Mouse (Mus musculus) forebrain, embryonic 15.5 days (tissue): Measurements from ENCODE around the gene Rgs12. TPM values are rescaled to one million over a fixed set of nuclear protein-coding genes. Genes with fewer than 3 reads are reported as not detected.

Source experiments
- ATAC-seq: fragments of 200-750 bp; cut with Nextera tagmentation; replicated peaks from 2 replicates; pipeline ENCODE4 v1.8.0; 2017; ENCODE audit warnings: mild to moderate bottlenecking, moderate TSS enrichment, moderate library complexity
- H3K27ac ChIP-seq: fragments of 300-500 bp; sonication (generic); replicated peaks from 2 replicates; pipeline ENCODE4 v1.5.1; 2015; ENCODE audit warnings: mild to moderate bottlenecking, inconsistent platforms
- H3K27me3 ChIP-seq: fragments of 300-500 bp; sonication (generic); 2 replicates; pipeline ENCODE4 v1.6.1; 2015; ENCODE audit warnings: inconsistent platforms
- H3K36me3 ChIP-seq: fragments of 300-500 bp; sonication (generic); 2 replicates; pipeline ENCODE4 v1.6.1; 2015; ENCODE audit warnings: mild to moderate bottlenecking, inconsistent platforms
- H3K4me1 ChIP-seq: fragments of 300-500 bp; sonication (generic); 2 replicates; pipeline ENCODE4 v1.6.1; 2015; ENCODE audit warnings: inconsistent platforms
- H3K4me2 ChIP-seq: fragments of 300-500 bp; sonication (generic); replicated peaks from 2 replicates; pipeline ENCODE4 v1.6.1; 2015; ENCODE audit warnings: mild to moderate bottlenecking, inconsistent platforms
- H3K4me3 ChIP-seq: fragments of 300-500 bp; sonication (generic); 2 replicates; pipeline ENCODE4 v1.5.1; 2015; ENCODE audit warnings: mild to moderate bottlenecking, inconsistent platforms
- H3K9ac ChIP-seq: fragments of 300-500 bp; sonication (generic); replicated peaks from 2 replicates; pipeline ENCODE4 v1.6.1; 2015; ENCODE audit warnings: mild to moderate bottlenecking, inconsistent platforms
- H3K9me3 ChIP-seq: fragments of 300-500 bp; sonication (generic); 2 replicates; pipeline ENCODE4 v1.6.1; 2016; ENCODE audit warnings: inconsistent platforms
- WGBS: fragments of 180-500 bp; shearing (Covaris S2); methylation state at CpG from one replicate; pipeline ENCODE4 v1.1.7; 2015; ENCODE audit warnings: mixed read lengths; 5-methylcytosine and 5-hydroxymethylcytosine counted together
- polyA plus RNA-seq: library from polyadenylated mRNA; unstranded; fragments of >200 nt; fragmentation: Nextera tagmentation; extraction: Ambion mirVana; gene quantifications from 2 replicates; pipeline ENCODE4 v1.2.1, GENCODE M21; 2015

The Rgs12 gene
- polyA plus RNA-seq, 1 experiment from 2014 or later = 64.7 TPM

DNA sequence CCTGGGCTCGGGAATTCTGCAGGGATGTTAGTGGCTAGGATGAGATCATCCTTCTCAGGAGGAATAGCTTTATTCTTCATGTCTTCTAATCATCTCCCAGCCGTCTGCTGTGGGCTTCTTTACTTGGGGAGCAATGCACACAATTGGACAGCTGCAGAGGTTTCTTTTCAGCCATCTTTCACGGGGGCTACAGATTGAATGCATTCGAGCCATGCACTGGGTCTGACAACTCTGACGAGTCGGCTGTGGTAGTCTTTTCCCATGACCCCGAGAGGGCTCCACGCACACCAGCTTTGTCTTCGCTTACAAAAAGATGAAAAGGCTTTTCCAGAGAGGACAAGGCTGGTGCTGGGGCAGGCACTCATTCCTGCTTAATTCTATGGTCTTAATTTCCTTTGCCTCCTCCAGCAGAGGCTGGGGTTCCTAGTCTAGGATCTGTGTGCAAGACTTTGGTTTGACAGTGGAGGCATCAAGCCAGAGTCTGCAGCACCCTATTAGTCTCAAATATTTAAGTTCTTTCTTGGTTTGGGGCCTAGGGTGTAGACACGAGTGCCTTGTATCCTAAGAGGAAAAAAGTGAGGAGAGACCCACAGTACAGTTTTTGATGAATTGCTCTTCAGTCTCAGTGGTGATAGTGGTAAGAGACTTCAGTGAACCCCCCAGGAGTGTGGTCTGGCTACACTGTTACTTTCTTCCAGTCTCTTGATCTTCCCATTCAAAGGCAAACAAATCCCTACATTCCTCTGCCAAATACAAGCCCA, 7.4 kb upstream of the Rgs12 start:
- no peak overlapping the region for H3K9ac ChIP-seq
- no peak overlapping the region for H3K4me3 ChIP-seq
- peaks cover 7% of the 10 kb centered on the region; the same call in 1 of the 2 replicates for H3K4me1 ChIP-seq
- 7% methylated on average over 10 of the region's 10 CpGs for WGBS
- 0 out of 2 replicates have a peak overlapping the region, but pooled peaks have one; percentile 11 for H3K27ac ChIP-seq
- H3K36me3 ChIP-seq = no peaks in the 10 kb centered on the region
- H3K9me3 ChIP-seq = no peaks in the 10 kb centered on the region
- 0 out of 2 replicates have a peak, but pooled peaks have one; percentile 19 for ATAC-seq
- H3K4me2 ChIP-seq = no peak overlapping the region
- H3K27me3 ChIP-seq = no peaks in the 10 kb centered on the region

DNA sequence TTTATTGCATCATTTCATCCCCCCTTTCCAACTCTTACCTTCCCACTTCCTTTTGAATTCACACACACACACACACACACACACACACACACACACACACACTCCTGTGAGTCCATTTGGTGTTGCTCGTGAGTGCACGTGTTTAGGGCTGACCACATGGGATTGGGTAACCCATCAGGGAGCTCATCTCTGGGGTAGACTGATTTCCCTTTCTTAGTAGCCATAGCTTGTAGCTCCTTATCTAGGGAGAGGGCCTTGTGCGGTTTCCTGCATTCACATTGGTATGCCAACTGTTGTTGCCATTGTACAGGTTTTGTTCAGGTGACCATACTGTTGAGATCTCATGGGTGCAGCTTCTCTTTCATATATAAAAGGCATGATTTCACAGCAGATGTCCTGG, 5.8 kb upstream of the Rgs12 start:
- H3K9me3 ChIP-seq = no peaks in the 10 kb centered on the region
- peaks cover 8% of the 10 kb centered on the region; the same call in 1 of the 2 replicates for H3K4me1 ChIP-seq
- H3K4me3 ChIP-seq = no peak overlapping the region
- 90% methylated on average over 3 of the region's 3 CpGs for WGBS
- H3K4me2 ChIP-seq = no peak overlapping the region
- H3K9ac ChIP-seq = no peak overlapping the region
- H3K36me3 ChIP-seq = no peaks in the 10 kb centered on the region
- no peak overlapping the region for H3K27ac ChIP-seq
- H3K27me3 ChIP-seq = no peaks in the 10 kb centered on the region
- no peak for ATAC-seq

DNA sequence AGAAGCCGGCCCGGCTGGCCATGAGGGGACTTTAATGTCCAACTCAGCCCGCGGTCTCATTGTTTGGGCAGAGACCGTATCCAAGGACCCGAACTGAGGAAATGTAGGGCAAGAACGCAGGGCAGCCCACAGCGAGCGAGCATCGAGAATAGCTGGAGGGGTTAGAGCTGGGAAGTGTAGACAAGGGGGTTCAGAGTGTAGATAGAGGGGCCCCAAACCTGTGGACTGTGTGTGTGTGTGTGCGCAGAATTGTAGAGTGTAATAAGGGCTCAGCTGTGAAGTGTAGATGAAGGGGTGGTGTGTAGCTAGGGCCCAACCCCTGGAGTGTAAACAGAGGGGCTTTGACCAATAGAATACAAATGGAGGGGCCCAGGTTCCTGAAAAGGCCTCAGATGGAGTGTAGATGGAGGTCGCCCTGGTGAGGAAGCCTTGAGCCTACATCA, 545 bp downstream of the Rgs12 start:
- H3K9me3 ChIP-seq = no peaks in the 10 kb centered on the region
- peak overlapping the region; percentile 98 for H3K9ac ChIP-seq
- H3K4me3 ChIP-seq = peak overlapping the region; percentile 91
- H3K4me2 ChIP-seq = peak overlapping the region; percentile 82
- no peaks in the 10 kb centered on the region for H3K27me3 ChIP-seq
- peak; percentile 67 for ATAC-seq
- H3K36me3 ChIP-seq = peaks cover 5% of the 10 kb centered on the region; the same call in 1 of the 2 replicates
- peak overlapping the region; percentile 90 for H3K27ac ChIP-seq
- under 1% methylated on average over 12 of the region's 12 CpGs for WGBS
- peaks cover 39% of the 10 kb centered on the region for H3K4me1 ChIP-seq

DNA sequence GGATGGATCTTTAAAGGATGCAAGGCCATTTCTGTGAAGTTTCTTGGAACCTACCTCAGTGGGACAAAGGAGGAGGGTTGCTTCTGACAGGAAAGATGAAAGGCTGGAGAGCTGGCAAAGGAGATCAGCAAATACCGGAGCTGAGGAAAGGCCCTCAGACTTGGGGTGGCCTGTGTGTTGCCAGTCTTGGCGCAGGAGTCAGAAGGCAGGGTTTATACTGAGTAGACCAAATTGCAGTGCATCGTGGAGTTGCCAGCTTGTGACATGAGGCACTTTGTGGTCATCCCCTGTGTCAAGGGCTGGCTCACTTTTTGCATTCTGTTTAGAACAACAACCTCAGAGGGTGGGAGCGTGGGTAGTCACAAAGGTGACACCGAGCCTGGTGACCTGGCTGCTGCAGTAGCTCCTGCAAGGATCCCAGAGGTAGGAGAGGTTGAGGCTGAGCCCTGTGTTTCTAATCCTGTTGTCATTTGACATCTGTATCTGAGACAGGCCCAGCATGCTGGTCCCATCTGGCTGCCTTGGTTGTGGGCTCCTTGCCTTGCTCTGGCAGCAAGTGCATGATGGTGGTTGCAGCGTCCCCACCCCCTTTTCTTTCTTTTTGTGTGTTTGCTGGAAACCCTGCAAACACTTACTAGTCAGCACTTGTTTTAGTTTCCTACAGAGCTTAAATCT, 1.4 kb downstream of the Rgs12 start:
- no peaks in the 10 kb centered on the region for H3K9me3 ChIP-seq
- peak overlapping the region; percentile 91 for H3K4me3 ChIP-seq
- H3K27me3 ChIP-seq = no peaks in the 10 kb centered on the region
- H3K9ac ChIP-seq = peak overlapping the region; percentile 98
- ATAC-seq = no peak
- H3K36me3 ChIP-seq = peaks cover 5% of the 10 kb centered on the region; the same call in 1 of the 2 replicates
- peaks cover 47% of the 10 kb centered on the region for H3K4me1 ChIP-seq
- peak overlapping the region; percentile 90 for H3K27ac ChIP-seq
- peak overlapping the region; percentile 82 for H3K4me2 ChIP-seq
- WGBS = 50% methylated on average over 6 of the region's 6 CpGs

DNA sequence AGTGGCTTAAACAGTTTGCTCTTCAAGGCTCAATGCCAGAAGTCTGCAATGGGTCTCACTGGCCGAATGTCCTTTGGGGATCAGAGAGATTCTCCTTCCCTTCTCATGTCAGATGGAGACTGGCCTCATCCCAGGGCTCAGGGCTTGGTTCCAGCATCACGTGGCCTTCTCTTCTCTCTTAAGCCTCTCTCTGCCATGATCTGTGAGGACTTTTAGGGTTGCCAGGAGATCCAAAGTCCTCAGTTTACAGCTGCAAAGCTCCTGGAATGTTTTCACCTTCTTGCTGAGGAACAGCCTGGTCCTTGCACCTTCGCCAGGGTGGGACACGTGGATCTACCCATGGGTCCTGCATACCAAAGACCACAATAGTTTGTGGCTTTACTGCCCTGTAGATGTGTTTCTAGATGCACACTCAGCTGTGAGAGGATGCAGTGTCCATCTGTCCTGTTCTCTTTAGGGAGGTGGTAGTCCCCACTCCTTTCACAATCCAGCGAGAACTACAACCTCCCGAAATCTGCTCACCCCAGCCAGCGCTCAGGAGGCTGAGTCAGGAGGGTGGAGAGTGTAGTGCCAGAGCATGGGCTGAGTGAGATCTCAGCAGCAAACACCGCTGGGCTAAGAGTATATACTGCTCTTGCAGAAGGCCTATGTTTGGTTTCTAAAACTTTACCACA, 2.1 kb downstream of the Rgs12 start:
- H3K4me2 ChIP-seq = peak overlapping the region; percentile 82
- H3K36me3 ChIP-seq = peaks cover 5% of the 10 kb centered on the region; the same call in 1 of the 2 replicates
- no peaks in the 10 kb centered on the region for H3K9me3 ChIP-seq
- WGBS = 88% methylated on average over 8 of the region's 8 CpGs
- peaks cover 54% of the 10 kb centered on the region for H3K4me1 ChIP-seq
- H3K4me3 ChIP-seq = peak overlapping the region; percentile 91
- peak overlapping the region; percentile 90 for H3K27ac ChIP-seq
- H3K9ac ChIP-seq = no peak overlapping the region
- no peaks in the 10 kb centered on the region for H3K27me3 ChIP-seq
- ATAC-seq = no peak

DNA sequence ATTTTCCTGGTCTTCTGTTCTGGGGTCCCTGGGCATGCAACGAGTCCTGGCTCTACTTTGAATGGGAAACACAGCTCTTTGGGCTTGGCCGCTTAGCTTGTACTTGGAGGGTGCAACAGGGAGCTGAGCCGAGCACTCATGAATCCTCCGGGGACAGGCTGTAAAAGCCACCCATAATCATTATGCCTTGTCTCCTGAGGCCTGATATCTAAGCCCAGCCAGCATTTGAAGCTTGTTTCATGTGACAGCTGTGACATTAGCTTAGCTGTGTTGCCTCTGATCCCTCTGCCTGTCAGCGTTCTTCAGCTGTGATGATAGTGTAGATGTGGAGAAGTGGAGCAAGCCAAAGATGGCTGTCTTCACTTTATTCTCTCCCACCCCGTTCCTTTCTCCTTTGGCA, 5.3 kb downstream of the Rgs12 start:
- Histone ChIP-seq H3K4me2 (no peak overlapping the region), H3K27ac (no peak overlapping the region)
- ATAC-seq = no peak

DNA sequence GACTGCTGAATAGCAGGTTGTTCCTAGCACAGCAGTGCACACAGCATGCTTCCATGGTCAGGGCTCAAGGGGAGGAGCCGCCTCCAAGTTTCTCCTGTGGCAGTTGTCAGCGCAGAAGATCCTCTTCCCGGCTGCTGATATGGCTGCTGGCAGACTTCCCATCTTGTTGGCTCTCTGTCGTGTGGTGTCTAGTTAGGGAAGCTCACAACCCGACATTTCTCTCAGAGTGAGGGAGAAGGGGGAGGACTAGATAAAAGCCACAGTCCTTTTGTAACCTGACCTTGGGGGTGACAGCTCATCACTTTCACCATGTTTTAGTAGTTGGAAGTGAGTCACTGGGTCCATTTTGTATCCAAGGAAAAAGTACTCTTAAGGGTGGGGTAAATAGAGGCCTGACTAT, 6.4 kb downstream of the Rgs12 start:
- ATAC-seq = no peak
- Histone ChIP-seq H3K4me3 (no peak overlapping the region), H3K36me3 (peaks cover 5% of the 10 kb centered on the region; the same call in 1 of the 2 replicates), H3K27me3 (no peaks in the 10 kb centered on the region), H3K4me2 (no peak overlapping the region), H3K27ac (no peak overlapping the region), H3K9ac (no peak overlapping the region), H3K9me3 (no peaks in the 10 kb centered on the region), H3K4me1 (peaks cover 47% of the 10 kb centered on the region)
- WGBS = 49% methylated on average over 5 of the region's 5 CpGs

More for the DNA sequence above, 5.3 kb downstream of the Rgs12 start:
- no peaks in the 10 kb centered on the region for H3K27me3 ChIP-seq
- H3K36me3 ChIP-seq = peaks cover 5% of the 10 kb centered on the region; the same call in 1 of the 2 replicates
- no peaks in the 10 kb centered on the region for H3K9me3 ChIP-seq
- H3K9ac ChIP-seq = no peak overlapping the region
- H3K4me1 ChIP-seq = peaks cover 56% of the 10 kb centered on the region
- no peak overlapping the region for H3K4me3 ChIP-seq
- WGBS = 74% methylated on average over 6 of the region's 6 CpGs

DNA sequence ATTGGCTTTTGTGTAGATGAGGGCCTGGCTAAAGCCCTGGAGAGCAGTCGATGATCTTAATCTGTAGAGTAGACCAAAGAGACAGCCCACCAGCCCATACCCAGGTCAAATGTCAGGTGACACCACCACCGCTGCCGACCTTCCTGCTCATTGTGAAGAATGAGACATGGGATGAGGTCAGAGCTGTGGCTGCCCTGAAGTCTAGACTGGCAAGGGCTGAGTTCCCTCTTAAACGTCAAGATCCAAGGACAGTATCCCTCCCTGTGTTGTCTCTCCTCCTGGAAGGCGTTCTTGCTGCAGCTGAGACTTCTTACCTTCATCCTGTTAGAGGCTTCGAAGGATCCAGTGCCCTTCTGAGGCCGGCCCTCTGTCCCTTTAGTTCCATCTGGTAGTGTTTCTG, 6.9 kb downstream of the Rgs12 start:
- H3K4me3 ChIP-seq = no peak overlapping the region
- H3K36me3 ChIP-seq = peaks cover 5% of the 10 kb centered on the region; the same call in 1 of the 2 replicates
- no peak for ATAC-seq
- H3K27me3 ChIP-seq = no peaks in the 10 kb centered on the region
- no peak overlapping the region for H3K9ac ChIP-seq
- H3K4me2 ChIP-seq = no peak overlapping the region
- peaks cover 42% of the 10 kb centered on the region for H3K4me1 ChIP-seq
- no peaks in the 10 kb centered on the region for H3K9me3 ChIP-seq
- 89% methylated on average over 7 of the region's 7 CpGs for WGBS
- no peak overlapping the region for H3K27ac ChIP-seq

DNA sequence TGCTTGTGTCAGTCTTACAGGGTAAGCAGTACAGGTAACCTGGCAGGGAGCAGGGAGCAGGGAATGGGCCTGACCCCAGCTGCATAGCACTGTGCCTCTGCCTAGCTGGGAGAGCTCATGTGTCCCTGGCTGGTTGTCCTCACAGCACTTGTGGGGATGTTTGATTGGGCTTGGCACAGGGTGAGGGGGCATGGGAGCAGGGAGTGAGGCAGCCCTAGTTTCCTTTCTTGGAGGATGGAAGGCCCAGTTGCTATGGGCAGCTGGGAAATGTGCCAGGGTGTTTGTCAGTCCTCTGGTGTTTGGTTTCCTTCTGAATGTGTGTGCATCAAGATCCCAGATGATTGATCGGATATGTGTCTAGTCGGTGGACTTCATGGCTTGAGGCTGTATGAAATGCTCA, 7.8 kb downstream of the Rgs12 start:
- H3K4me1 ChIP-seq = peaks cover 38% of the 10 kb centered on the region
- peak; percentile 67 for ATAC-seq
- WGBS = 48% methylated on average over 2 of the region's 2 CpGs
- H3K4me3 ChIP-seq = no peak overlapping the region
- H3K27me3 ChIP-seq = no peaks in the 10 kb centered on the region
- H3K9me3 ChIP-seq = no peaks in the 10 kb centered on the region
- 0 out of 2 replicates have a peak overlapping the region, but pooled peaks have one; percentile 27 for H3K27ac ChIP-seq
- peaks cover 5% of the 10 kb centered on the region; the same call in 1 of the 2 replicates for H3K36me3 ChIP-seq
- H3K9ac ChIP-seq = no peak overlapping the region
- no peak overlapping the region for H3K4me2 ChIP-seq

DNA sequence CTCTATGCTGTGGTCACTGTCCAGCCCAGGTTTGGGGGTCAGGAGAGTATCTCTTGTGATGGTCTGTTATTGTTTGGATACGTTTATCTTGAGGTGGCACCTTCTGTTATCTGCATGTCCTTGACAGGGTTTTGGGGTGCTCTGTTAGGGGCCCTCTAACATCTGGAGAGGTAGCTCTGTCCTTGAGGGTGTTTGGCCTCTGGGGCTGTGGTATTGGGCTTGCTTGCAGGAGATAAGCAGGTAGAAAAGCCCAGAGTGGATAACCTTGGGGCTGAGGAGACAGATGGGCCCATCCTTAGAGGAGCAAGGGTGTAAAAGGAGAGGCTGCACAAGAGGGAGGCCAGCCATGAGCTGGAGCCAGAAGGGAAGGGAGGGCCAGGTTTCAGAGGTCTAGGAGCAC, 10.8 kb downstream of the Rgs12 start:
- no peaks in the 10 kb centered on the region for H3K27me3 ChIP-seq
- no peak for ATAC-seq
- no peak overlapping the region for H3K4me3 ChIP-seq
- peaks cover 22% of the 10 kb centered on the region for H3K4me1 ChIP-seq
- WGBS = 87% methylated on average over 1 of the region's 1 CpGs
- no peaks in the 10 kb centered on the region for H3K9me3 ChIP-seq
- H3K27ac ChIP-seq = no peak overlapping the region
- peaks cover 3% of the 10 kb centered on the region; the same call in 1 of the 2 replicates for H3K36me3 ChIP-seq
- no peak overlapping the region for H3K4me2 ChIP-seq
- no peak overlapping the region for H3K9ac ChIP-seq

DNA sequence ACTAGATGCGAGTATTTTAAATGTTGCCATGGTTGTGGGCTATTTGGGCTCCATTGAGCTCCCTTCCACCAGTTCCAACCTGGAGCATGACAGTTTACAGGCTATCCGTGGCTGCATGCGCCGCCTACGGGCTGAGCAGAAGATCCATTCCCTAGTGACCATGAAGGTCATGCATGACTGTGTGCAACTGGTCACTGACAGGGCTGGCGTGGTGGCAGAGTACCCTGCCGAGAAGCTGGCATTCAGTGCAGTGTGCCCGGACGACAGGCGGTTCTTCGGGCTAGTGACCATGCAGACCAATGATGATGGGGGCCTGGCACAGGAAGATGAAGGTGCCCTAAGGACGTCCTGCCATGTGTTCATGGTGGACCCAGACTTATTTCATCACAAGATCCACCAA, 16.3 kb downstream of the Rgs12 start:
- ATAC-seq = no peak

DNA sequence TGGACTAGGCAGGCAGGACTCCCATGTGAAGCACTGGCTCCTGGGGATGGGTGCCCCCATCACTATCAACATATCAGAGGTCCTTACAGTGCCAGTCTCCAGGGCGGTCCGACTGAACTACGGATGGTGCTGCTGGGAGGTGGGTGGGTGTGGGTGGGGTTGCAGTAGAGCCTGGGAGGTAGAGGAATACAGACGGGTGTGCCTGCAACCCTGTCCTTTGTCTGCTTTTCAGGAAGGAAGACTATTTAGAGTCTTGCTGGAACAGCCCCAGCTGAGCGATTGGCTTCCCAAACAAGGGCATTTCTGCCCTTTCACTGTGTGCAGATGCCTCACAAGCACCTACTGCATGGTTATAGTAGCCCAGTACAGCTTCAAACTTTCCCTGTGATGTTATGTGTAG, 19.1 kb downstream of the Rgs12 start:
- H3K9me3 ChIP-seq = no peaks in the 10 kb centered on the region
- H3K4me3 ChIP-seq = no peak overlapping the region
- WGBS = 73% methylated on average over 5 of the region's 5 CpGs
- peaks cover 44% of the 10 kb centered on the region for H3K36me3 ChIP-seq
- H3K9ac ChIP-seq = no peak overlapping the region
- H3K27ac ChIP-seq = no peak overlapping the region
- no peak overlapping the region for H3K4me2 ChIP-seq
- no peak for ATAC-seq
- no peaks in the 10 kb centered on the region for H3K27me3 ChIP-seq
- peaks cover 9% of the 10 kb centered on the region; the same call in 1 of the 2 replicates for H3K4me1 ChIP-seq

More for the DNA sequence above, 16.3 kb downstream of the Rgs12 start:
- 91% methylated on average over 12 of the region's 12 CpGs for WGBS
- Histone ChIP-seq H3K4me1 (peaks cover 9% of the 10 kb centered on the region; the same call in 1 of the 2 replicates), H3K4me3 (no peak overlapping the region), H3K27ac (no peak overlapping the region), H3K4me2 (no peak overlapping the region), H3K27me3 (no peaks in the 10 kb centered on the region), H3K36me3 (peaks cover 34% of the 10 kb centered on the region), H3K9me3 (no peaks in the 10 kb centered on the region), H3K9ac (no peak overlapping the region)
